Mouse (Mus musculus): Measurements from ENCODE around the gene Rhbdl1. TPM values are rescaled to one million over a fixed set of nuclear protein-coding genes. Genes with fewer than 3 reads are reported as not detected.
"Not testable (repeated sequence)": the region's sequence is repeated elsewhere in the genome, so short reads cannot be mapped to it uniquely, and the experiment has no call there.

Gene Rhbdl1
- polyA plus RNA-seq, 1 experiment: 1.8 TPM

- Histone ChIP-seq H3K4me1 (ENCODE audit: control insufficient read depth, insufficient read depth, low read length) (peaks cover 1% of the 10 kb centered on the region; the same call in 1 of the 2 replicates), H3K27ac (ENCODE audit: insufficient read depth, low read length) (no peak overlapping the region), H3K4me3 (ENCODE audit: insufficient read depth, low read length) (no peak overlapping the region)
- TF ChIP-seq CTCF (IDR thresholded peaks at IDR 0.05; ENCODE audit: borderline replicate concordance, insufficient read depth, low read length) (no peak), POLR2A (IDR thresholded peaks at IDR 0.05; ENCODE audit: low read depth, low read length) (no peak)
These were observed 18.0 kb downstream of the Rhbdl1 start for GRCm38 (mm10) chr17:25818851-25819780.

DNA sequence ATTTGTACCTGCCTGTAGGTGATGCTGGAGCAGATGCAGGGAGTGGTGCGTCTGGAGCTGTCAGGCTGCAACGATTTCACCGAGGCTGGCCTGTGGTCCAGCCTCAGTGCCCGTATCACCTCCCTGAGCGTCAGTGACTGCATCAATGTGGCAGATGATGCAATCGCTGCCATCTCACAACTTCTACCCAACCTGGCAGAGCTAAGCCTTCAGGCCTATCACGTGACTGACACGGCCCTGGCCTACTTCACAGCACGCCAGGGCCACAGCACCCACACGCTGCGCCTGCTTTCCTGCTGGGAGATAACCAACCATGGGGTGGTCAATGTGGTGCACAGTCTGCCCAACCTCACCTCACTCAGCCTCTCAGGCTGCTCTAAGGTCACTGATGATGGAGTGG lies 19.4 kb downstream of the Rhbdl1 start:
- TF ChIP-seq POLR2A (IDR thresholded peaks at IDR 0.05; ENCODE audit: low read depth, low read length) (no peak), CTCF (IDR thresholded peaks at IDR 0.05; ENCODE audit: borderline replicate concordance, insufficient read depth, low read length) (no peak)
- Histone ChIP-seq H3K4me1 (ENCODE audit: control insufficient read depth, insufficient read depth, low read length) (no peaks in the 10 kb centered on the region), H3K4me3 (ENCODE audit: insufficient read depth, low read length) (no peak overlapping the region), H3K27ac (ENCODE audit: insufficient read depth, low read length) (no peak overlapping the region)

DNA sequence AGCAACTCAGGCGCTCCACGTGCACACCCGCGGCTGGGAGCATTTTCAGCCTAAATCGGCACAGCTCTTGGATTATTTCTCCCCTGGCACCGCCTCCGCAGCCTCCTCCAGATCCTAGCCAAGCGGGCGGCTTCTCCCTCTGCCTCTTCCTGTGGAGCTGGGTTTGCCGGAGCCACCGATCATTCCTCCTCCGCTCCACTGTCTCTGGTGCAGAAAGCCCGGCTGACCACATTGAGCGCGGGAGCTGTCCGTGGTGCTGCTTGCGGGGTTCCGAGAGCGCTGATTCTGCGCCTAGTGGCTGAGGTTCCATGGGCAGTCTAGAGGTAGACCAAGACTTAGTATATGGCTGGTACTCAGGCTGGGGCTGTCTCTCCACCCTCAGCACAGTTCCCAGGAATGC lies 23.6 kb downstream of the Rhbdl1 start:
- Histone ChIP-seq H3K4me1 (ENCODE audit: control insufficient read depth, insufficient read depth, low read length) (no peaks in the 10 kb centered on the region), H3K27ac (ENCODE audit: insufficient read depth, low read length) (no peak overlapping the region), H3K4me3 (ENCODE audit: insufficient read depth, low read length) (no peak overlapping the region)
- TF ChIP-seq POLR2A (IDR thresholded peaks at IDR 0.05; ENCODE audit: low read depth, low read length) (no peak), CTCF (IDR thresholded peaks at IDR 0.05; ENCODE audit: borderline replicate concordance, insufficient read depth, low read length) (peak; percentile 56; the same call in 1 of the 2 replicates)

- H3K4me1 ChIP-seq (ENCODE audit: control insufficient read depth, insufficient read depth, low read length): 0 out of 2 replicates have a peak, but pooled peaks cover 3% of the 10 kb centered on the region
- no peak overlapping the region for H3K27ac ChIP-seq (ENCODE audit: insufficient read depth, low read length)
- no peak overlapping the region for H3K4me3 ChIP-seq (ENCODE audit: insufficient read depth, low read length)
- TF ChIP-seq POLR2A (IDR thresholded peaks at IDR 0.05; ENCODE audit: low read depth, low read length) (no peak), CTCF (IDR thresholded peaks at IDR 0.05; ENCODE audit: borderline replicate concordance, insufficient read depth, low read length) (no peak)
These were observed 26.2 kb downstream of the Rhbdl1 start for GRCm38 (mm10) chr17:25810890-25811289.

DNA sequence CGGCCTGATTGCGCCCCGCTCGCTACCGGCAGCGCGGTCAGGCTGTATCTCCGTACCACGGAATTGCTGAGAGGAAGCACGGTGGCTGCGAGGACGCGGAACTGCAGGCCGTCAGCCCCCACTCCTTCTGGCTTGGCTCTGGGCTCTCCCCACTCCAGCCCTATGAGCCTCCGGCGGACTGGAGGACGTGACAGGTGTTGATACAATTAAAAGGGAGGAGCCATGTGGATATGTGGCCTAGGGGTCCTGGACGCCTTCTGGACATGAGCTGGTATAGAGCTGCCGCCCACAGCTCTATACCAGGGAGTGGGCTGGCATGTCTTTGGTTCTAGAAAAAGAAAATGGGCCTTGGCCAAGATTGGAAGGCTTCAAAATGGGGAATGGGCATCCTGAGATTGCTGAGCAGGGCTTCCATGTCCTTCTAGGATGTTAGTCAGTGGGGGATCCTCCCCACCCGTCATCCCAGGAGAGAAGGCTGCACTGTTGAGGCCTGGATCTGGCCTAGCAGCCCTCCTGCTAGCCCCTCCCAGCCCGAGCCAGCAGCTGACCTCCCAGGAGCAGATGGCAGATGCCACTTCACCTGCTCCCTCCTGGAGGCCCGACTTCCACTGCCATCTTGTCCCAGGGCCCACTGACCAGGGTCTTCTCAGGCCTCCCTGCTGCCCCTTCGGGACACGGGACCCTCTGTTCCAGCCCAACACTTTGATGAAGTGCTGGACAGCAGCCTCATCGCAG lies 27.3 kb downstream of the Rhbdl1 start:
- peak overlapping the region; percentile 68 for H3K4me3 ChIP-seq (ENCODE audit: insufficient read depth, low read length)
- H3K4me1 ChIP-seq (ENCODE audit: control insufficient read depth, insufficient read depth, low read length): 0 out of 2 replicates have a peak, but pooled peaks cover 3% of the 10 kb centered on the region
- H3K27ac ChIP-seq (ENCODE audit: insufficient read depth, low read length): no peak overlapping the region
- TF ChIP-seq CTCF (IDR thresholded peaks at IDR 0.05; ENCODE audit: borderline replicate concordance, insufficient read depth, low read length) (no peak), POLR2A (IDR thresholded peaks at IDR 0.05; ENCODE audit: low read depth, low read length) (no peak)

- H3K4me3 ChIP-seq (ENCODE audit: insufficient read depth, low read length): peak within 1 kb of the TSS; percentile 68
- 0 out of 2 replicates have a peak, but pooled peaks cover 3% of the 10 kb centered on the region for H3K4me1 ChIP-seq (ENCODE audit: control insufficient read depth, insufficient read depth, low read length)
- no peak within 1 kb of the TSS for H3K27ac ChIP-seq (ENCODE audit: insufficient read depth, low read length)
- no peak for TF ChIP-seq CTCF (IDR thresholded peaks at IDR 0.05; ENCODE audit: borderline replicate concordance, insufficient read depth, low read length)
- TF ChIP-seq POLR2A (IDR thresholded peaks at IDR 0.05; ENCODE audit: low read depth, low read length): no peak
These were observed 28.1 kb downstream of the Rhbdl1 start, which contains the start of gene Fbxl16 for GRCm38 (mm10) chr17:25808789-25809605. TSS of gene Fbxl16 (plus strand) at chr17:25809085.

DNA sequence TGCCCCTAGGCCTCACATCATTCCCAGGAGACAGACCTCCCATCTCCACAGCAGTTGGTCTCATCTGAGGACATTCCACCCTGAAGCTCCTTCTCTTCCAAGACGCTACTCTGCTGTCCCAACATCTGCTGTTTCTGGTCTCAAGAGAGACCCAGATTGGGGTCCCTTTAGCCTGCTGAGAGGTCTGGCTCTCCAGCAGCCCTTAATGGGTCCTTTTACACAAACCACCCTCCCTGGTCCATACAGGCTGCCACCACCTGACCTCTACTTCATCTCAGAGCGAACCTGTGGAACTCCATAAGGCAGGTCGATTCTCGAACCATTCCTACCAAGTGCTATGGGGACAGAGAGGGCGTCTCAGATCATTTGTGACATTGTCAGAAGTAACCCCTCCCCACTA lies 29.1 kb downstream of the Rhbdl1 start:
- Histone ChIP-seq H3K4me3 (ENCODE audit: insufficient read depth, low read length) (no peak overlapping the region), H3K27ac (ENCODE audit: insufficient read depth, low read length) (no peak overlapping the region), H3K4me1 (ENCODE audit: control insufficient read depth, insufficient read depth, low read length) (0 out of 2 replicates have a peak, but pooled peaks cover 3% of the 10 kb centered on the region)
- TF ChIP-seq POLR2A (IDR thresholded peaks at IDR 0.05; ENCODE audit: low read depth, low read length) (no peak), CTCF (IDR thresholded peaks at IDR 0.05; ENCODE audit: borderline replicate concordance, insufficient read depth, low read length) (no peak)

DNA sequence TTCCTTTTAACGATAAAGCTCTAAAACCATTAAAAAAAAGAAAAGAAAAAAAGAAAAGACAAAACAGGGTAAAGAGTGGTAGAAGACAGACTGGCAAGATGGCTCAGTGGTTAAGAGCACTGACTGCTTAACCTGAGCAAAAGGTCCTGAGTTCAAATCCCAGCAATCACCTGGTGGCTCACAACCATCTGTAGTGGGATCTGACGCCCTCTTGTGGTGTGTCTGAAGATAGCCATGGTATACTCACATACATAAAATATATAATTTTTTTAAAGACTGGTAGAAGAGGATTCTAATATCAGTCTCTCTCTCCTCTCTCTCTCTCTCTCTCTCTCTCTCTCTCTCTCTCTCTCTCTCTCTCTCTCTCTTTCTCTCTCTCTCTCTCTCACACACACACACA lies 29.6 kb downstream of the Rhbdl1 start:
- H3K4me1 ChIP-seq (ENCODE audit: control insufficient read depth, insufficient read depth, low read length); H3K4me3 ChIP-seq (ENCODE audit: insufficient read depth, low read length); H3K27ac ChIP-seq (ENCODE audit: insufficient read depth, low read length): not testable (repeated sequence)

- Histone ChIP-seq H3K4me3 (ENCODE audit: insufficient read depth, low read length) (no peak overlapping the region), H3K4me1 (ENCODE audit: control insufficient read depth, insufficient read depth, low read length) (peaks cover 6% of the 10 kb centered on the region; the same call in 1 of the 2 replicates), H3K27ac (ENCODE audit: insufficient read depth, low read length) (no peak overlapping the region)
- TF ChIP-seq POLR2A (IDR thresholded peaks at IDR 0.05; ENCODE audit: low read depth, low read length): no peak
- TF ChIP-seq CTCF (IDR thresholded peaks at IDR 0.05; ENCODE audit: borderline replicate concordance, insufficient read depth, low read length): no peak
These were observed 30.6 kb downstream of the Rhbdl1 start for GRCm38 (mm10) chr17:25806507-25806906.
